Mouse (Mus musculus) 3T3-L1 (cell line): ENCODE results near the gene Lmntd1.

Experiments used
- DNase-seq: peaks from one replicate; pipeline ENCODE4 v3.0.0-alpha.2; 2015; ENCODE audit warnings: low read depth, low spot score

The Lmntd1 gene

GRCm38 (mm10) chr6:145614219-145614618 lies at the start of gene Lmntd1:
TSS of gene Lmntd1 (minus strand) at chr6:145614319.
- no peak for DNase-seq

- no peak for DNase-seq
Observed at GRCm38 (mm10) chr6:145660943-145661342, 46.8 kb upstream of the Lmntd1 start.

- DNase-seq, result no peak
Observed at GRCm38 (mm10) chr6:145659116-145659515, 45.0 kb upstream of the Lmntd1 start.

- DNase-seq, result no peak
Observed at GRCm38 (mm10) chr6:145656740-145657591, 42.8 kb upstream of the Lmntd1 start.

GRCm38 (mm10) chr6:145655678-145656077 lies 41.6 kb upstream of the Lmntd1 start:
- no peak for DNase-seq

GRCm38 (mm10) chr6:145654062-145654836 lies 40.1 kb upstream of the Lmntd1 start:
- DNase-seq, result peak; percentile 49

GRCm38 (mm10) chr6:145653626-145654025 lies 39.5 kb upstream of the Lmntd1 start:
- no peak for DNase-seq

- DNase-seq, result no peak
Observed at GRCm38 (mm10) chr6:145652986-145653385, 38.9 kb upstream of the Lmntd1 start.

- DNase-seq, result no peak
Observed at GRCm38 (mm10) chr6:145651976-145652375, 37.9 kb upstream of the Lmntd1 start.

GRCm38 (mm10) chr6:145640971-145641506 lies 26.9 kb upstream of the Lmntd1 start:
- peak; percentile 28 for DNase-seq

- peak; percentile 40 for DNase-seq
Observed at GRCm38 (mm10) chr6:145638248-145638647, 24.1 kb upstream of the Lmntd1 start.

- no peak for DNase-seq
Observed at GRCm38 (mm10) chr6:145636682-145637081, 22.6 kb upstream of the Lmntd1 start.

GRCm38 (mm10) chr6:145634454-145634853 lies 20.3 kb upstream of the Lmntd1 start:
- DNase-seq, result no peak

GRCm38 (mm10) chr6:145630269-145630668 lies 16.1 kb upstream of the Lmntd1 start:
- DNase-seq, result peak; percentile 27

GRCm38 (mm10) chr6:145623141-145623540 lies 9.0 kb upstream of the Lmntd1 start:
- no peak for DNase-seq

- DNase-seq, result peak; percentile 80
Observed at GRCm38 (mm10) chr6:145616402-145617229, 2.5 kb upstream of the Lmntd1 start.

GRCm38 (mm10) chr6:145615666-145616210 lies 1.6 kb upstream of the Lmntd1 start, which contains the start of gene Tuba3b:
TSS of gene Tuba3b (plus strand) at chr6:145615757.
- no peak for DNase-seq

- no peak for DNase-seq
Observed at GRCm38 (mm10) chr6:145612611-145613010, 1.5 kb downstream of the Lmntd1 start.

- no peak for DNase-seq
Observed at GRCm38 (mm10) chr6:145610901-145611300, 3.2 kb downstream of the Lmntd1 start.

GRCm38 (mm10) chr6:145608693-145609092 lies 5.4 kb downstream of the Lmntd1 start:
- DNase-seq, result no peak

GRCm38 (mm10) chr6:145607746-145608145 lies 6.4 kb downstream of the Lmntd1 start:
- DNase-seq, result no peak
